Mouse (Mus musculus) gastrocnemius, postnatal 36 days (tissue): ENCODE data around the gene Vav3. TPM values are rescaled to one million over a fixed set of nuclear protein-coding genes. Genes with fewer than 3 reads are reported as not detected.

Experiments used
- DNase-seq, 2 experiments: peaks; one replicate each; pipeline ENCODE4 v3.0.0; 2022
- intact Hi-C: fragments of 180-260 bp; cut with DNase I; formaldehyde crosslinking; loops from one replicate; pipeline ENCODE4 v1.15.1; 2025
- total RNA-seq, 2 experiments: library from RNA; stranded (reverse); gene quantifications; 2 replicates each; pipeline ENCODE4 v1.2.3; 2021

Vav3 gene
- total RNA-seq, 2 experiments from 2014 or later: 1.3 to 1.6 TPM

DNA sequence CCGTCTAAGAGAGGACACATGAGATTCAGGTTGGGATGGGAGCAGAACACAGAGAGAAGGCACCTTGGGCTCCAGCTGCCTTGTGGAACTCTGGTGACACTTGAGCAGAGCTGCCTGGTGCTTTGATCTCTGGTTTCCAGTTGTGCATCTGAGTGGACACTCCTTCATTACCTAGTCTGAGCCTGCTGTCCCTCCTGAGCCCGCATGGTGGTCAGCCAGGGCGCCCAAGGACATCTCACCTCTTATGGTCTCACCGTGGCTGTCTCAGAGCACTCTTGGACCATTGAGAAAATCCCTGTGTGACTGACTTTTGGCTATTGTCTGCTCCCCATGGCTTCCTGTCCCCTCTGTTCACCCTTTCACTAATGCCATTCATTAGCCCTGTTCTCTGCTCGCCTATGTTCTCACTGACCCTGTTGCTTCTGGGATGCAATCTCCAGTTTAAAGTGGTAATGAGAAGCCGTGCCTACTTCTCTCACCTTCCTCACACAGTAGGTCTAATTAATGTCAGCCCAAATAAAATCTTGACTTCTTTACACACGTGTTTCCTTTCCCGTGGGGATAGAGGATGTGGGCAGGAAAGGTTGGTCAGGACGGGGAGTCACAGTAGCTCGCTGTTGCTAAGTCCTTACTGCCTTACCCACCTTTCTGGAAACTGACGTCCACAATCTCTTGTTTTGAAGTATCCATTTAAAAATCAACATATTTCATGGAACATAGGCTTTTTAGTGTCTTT lies 150.3 kb downstream of the Vav3 start:
- intact Hi-C loops: loop anchor here (1.0 kb wide), 1 partner anchor 319 kb away; no protein-coding TSS in a partner anchor
- no peak for DNase-seq

DNA sequence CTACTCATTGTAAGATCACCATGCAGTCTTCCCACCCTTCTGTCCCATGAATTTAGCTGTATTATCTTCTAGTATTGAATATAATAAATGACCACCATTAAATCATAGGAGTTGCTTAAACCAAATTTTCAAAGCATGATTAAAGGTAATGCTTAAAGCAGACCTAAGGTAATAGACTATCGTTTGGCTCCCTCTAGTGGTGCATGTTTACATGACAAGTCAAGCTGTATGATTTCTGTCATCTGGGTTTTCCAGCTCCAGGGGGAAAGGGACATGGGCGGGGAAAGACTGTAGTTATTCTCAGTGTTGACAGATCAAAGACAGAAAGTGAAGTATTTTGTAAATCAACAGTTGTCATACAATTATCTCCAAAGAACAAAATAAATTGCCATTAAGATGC lies 151.1 kb downstream of the Vav3 start:
- intact Hi-C loops: loop anchor here (1.0 kb wide), 1 partner anchor 320 kb away; no protein-coding TSS in a partner anchor
- DNase-seq: peak in 1 of 2 experiments; percentile 42

DNA sequence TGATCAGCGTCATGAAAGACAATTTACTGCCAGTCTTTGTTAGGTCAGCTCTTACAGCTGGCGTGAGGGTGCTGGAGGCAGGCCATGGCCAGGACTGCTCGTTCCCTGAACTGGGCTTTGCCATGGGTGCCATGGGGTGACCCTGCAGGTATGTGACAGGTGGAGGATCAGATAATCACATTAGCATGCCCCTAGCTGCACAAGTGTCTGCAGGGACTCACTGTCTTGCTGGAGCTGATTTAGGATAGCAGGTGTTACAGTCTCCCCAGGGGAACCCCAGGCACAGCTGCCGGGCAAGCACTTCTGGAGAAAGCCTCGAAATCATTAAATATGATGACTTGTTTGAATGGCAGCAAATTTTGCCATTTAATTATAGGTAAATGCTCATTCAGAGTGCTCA lies 156.0 kb downstream of the Vav3 start:
- intact Hi-C loops: no loop called here
- DNase-seq: no peak

DNA sequence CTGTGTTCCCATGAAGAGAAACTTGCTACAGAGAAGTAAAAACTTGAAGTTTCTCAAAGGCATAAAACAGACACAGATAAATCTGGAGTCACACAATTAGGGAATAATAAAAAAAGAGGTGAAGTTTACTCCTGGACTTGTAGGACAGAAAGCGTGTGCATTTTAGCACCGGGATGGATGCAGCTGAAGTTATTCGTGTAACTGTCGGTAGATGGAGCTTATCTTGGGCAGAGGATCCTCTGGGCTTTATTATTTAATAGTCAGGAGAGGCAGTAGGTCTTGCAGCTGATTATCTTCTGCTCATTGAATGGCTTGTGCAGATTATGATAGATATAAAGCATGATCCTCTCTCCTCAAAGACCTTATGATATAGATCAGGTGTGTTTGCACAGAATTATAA lies 156.6 kb downstream of the Vav3 start:
- intact Hi-C loops: no loop called here
- no peak for DNase-seq

DNA sequence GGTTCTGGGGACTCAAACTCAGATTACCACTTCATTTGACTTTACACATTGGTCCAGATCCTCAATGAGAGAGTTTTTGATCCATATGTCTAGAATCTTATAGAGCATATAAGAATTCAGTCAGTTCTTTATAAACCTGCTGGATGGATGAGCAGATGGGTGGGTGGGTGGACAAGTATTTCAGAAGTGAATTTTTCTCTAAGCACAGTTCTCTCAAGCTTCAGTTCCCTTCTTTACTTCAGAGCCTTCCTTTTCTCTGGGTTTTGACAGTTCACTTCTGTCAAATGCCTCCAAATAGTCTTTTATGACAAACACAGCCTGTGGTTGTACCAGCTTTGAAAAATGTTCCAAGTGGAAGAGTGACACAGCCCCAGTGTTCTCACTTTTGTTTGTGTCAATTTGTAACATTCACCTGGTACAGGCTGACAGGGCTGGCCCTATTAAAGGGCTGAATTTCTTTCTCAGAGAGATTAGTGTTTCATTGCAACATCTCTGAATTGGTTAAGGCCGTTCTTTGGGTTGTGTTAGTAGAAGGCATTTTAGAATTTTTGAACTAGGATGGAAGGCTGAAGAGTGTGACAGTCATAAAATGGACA lies 159.5 kb downstream of the Vav3 start:
- intact Hi-C loops: no loop called here
- no peak for DNase-seq

DNA sequence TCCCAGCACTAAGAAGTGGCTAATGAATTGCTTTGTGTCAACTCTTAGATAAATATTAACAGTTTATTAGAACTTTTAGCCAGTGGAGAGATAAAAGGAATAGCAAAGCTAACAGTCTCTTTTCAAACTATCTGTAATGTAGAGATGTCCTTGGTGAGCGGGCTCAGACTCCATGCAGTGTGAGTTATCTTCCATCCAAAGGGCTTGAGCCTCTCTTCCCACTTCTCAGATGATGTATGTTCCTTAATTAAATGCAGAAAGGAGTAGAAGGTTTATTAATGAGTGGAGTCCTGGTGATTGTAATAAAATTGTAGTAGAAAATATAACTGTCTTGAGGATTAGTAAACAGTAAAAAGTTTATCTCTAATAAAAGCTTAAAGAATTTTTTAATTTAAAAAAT lies 169.3 kb downstream of the Vav3 start:
- intact Hi-C loops: no loop called here
- DNase-seq: no peak

DNA sequence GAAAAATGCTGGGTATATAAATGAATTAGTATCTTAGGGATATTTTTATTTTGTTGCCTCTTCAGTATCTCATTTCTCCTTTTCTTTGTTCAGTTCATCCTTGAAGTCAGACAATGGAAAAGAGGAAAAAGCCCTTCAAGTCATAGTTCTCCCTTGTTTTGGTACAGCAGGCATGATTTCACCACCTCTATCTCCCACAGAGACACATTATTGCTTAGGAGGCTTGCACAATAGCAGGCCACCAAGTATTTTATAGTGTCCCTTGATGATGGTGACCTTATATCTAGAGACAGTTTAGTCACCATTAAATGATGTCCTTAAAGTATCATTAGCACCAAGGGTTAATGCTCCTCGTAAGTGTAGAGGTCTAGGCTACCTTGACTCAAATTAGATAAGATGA lies 171.4 kb downstream of the Vav3 start:
- no peak for DNase-seq

DNA sequence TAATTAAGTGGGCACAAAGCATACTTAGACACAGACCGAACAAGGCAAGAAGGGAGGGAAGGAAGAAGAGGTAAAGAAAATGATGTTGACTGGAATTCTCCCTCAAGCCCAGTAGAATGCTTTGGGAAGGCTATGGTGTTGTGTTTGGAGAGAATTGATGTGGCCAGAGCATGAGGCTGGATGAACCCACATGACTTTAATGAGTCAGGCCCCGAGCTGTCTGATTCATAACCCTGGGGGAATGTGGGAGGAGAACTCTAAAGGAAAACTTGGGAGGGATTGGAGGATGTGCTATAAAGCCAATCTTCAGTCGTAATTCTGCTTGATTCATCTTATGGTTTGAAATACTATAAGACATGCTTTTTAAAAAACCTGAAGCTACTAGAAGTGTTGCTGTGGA lies 175.0 kb downstream of the Vav3 start:
- DNase-seq: no peak
- intact Hi-C loops: no loop called here

More for the DNA sequence above, 171.4 kb downstream of the Vav3 start:
- intact Hi-C loops: no loop called here

DNA sequence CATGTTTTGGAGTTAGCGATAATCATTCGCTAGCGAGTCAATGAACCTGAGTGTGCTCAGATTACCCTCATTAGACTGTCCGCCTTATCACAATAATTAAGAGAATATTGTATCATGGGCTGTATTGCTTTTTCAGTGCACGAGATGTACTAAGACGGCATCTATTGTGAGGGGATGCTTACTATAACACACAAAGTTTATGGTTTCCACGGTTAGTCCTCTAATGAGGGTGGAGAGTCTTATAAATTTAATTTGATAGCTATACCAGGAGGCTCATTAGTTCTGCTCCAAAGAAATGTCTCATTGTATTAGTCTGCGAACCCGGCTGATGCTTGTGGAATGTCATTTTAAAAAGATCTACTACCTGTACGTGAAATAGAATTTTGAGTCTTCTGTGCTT lies 175.9 kb downstream of the Vav3 start:
- intact Hi-C loops: no loop called here
- DNase-seq: no peak

DNA sequence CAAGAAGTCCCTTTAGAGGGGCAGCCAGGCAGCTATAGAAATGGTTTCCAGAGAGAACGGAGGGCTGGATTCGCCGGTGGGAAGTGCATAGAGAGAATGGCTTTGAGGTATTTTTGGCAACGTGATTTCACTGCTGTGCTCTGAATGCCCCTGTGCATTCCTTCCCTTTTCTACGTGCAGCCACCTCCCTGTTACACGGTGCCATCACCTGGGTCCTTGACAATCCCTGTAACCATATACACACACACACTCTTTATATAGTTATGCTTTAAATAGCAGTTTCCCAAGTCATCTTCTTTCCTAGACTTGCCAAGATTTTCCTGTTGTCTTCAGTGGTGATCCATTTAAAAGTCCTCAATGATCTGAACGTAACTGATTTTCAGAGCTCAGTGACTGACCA lies 181.7 kb downstream of the Vav3 start:
- DNase-seq: no peak
- intact Hi-C loops: no loop called here

DNA sequence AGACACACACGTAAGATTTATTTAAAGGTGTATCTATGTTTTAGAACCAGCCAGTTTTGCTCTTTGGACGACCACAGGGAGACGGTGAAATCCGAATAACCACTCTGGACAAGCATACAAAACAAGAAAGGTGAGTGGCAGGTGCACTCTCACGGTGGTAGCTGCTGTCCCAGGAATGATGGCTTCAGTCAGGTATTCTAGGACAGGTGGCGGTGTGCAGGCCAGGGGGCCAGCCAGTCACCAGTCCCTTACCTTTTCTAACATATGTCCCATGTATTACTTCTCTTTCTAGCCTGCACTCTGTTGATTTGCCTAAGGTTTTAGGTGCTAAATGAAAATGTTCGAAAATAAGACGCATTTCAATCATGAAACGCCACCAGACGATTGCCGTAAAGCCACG lies 185.4 kb downstream of the Vav3 start:
- intact Hi-C loops: no loop called here

DNA sequence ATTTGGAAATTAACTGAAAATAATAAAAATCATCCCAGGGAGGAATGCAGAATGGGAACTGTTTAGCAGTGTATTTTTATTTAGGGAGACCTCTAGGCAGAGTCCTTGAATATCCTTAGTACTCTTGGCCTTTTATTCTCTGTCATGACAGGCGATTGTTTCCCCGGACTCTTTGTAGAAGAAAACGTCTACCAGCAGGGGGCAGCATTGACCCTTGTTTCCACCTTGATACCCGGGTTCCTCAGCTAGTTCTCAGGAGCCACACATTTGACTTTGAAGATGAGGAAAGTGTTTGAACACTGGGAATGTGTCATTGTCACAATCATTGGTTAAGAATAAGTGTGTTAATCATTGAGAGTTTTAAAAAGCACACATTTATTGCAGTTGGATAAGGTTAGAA lies 185.8 kb downstream of the Vav3 start:
- intact Hi-C loops: no loop called here

More for the DNA sequence above, 185.4 kb downstream of the Vav3 start:
- DNase-seq: no peak

DNA sequence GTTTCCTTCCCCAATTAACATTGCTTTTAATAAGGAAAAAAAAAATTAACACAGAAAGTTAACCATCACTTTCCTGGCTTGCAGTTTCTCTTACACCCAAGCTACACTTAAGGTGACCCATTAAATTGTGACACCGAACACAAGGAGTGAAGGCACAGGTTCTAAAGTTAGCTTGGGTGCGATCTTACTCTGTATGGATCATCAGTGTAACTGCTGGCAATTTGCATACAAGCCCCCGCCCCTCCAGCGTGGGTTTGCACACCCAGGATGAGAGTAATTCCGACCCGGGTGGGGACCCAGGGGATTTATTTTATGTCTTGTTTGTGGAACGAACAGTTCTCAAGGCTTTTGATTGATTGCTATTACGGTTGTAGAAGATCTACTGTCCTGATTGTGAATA lies 186.2 kb downstream of the Vav3 start:
- DNase-seq: no peak
- intact Hi-C loops: no loop called here

More for the DNA sequence above, 185.8 kb downstream of the Vav3 start:
- DNase-seq: peak; percentile 32 to 64

DNA sequence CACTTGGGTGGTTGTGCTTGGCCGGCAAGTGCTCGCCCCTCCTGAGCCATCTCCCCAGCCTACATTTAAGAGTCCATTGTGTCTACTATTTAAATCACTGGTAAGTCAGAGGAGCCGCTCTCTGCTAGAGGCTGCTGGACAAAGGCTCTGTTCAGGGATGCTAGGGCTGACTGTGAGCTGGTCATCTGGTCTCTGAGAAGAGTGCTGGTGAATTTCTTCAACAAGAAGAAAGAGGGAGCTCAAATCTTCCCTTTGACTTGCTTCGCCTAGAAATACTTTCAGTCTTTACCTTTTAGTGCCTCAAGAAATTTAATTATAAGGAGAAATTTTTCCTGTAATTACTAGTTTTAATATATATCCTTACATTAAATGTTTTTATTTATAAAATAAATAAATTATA lies 188.2 kb downstream of the Vav3 start:
- intact Hi-C loops: no loop called here
- no peak for DNase-seq

DNA sequence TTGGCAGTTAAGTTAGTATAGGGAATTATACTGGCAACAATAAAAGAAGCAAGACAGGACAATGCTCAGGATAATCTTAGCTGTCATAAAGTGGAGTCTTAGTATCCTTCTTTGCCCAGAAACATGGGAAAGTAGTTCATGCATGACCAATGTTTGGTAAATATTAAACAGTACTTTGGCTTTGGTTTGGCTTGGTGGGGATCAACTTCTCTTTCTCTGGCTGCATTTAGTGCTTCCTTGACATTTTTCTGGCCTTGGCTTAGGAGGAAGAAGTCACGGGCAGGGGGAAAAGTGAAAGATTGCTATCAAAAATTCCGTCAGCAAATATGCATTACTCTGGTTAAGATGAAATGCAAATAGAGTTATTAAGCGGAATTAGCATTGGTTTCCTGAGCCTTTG lies 197.2 kb downstream of the Vav3 start:
- no peak for DNase-seq
- intact Hi-C loops: no loop called here

DNA sequence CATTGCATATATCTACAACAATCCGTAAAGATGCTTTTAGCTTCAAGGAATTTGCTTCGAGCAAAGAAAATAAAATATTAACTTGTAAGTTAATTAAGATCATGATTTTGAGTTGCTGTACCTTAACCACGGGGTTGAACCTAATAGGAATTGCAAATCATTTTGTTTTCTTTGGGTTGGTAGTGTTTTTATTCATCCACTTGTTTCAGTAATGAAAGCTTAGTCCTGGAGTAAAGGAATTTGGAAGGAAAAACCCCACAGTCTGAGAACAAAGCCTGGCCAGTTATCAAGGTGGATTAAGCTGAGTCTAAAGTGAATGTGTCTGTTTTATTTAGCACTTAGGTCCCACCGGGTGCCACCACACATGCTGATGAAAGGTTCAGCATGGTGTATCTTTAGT lies 199.6 kb downstream of the Vav3 start:
- DNase-seq: no peak
- intact Hi-C loops: no loop called here

DNA sequence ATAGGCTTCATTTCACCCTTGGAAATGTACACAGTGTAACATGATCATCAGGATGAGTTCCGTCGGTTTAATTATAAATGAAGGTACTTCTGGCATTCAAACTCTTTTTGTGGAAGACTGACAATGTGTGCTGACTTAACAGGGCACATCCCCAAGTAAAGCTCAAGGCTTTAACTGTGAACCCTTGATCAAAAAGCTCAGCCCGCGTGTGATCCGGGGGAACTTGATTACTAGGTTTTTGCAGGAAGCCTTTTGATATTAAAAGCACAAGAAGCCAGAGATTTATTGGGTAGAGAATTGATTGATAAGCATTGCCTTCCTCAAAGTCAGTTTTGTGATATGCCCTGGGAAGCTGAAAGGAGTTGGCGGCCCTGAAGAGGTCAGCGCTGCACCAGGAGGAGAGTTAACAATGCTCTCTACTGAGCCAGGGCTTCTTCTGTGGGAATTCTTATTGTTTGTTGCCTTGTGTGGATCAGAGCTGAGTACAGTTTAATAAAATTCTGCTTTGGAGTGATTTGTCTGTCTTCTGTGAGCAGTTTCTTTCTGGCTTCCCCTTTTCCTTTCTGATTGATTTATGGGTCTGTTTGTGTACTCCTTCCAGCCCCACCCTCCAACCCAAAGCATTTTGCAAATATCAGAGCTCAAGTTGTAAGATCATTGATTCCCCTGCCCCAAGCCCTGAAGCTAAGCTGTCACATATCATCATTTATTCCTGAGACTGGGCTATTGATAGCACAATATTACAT lies 204.2 kb downstream of the Vav3 start:
- intact Hi-C loops: no loop called here
- DNase-seq: no peak

DNA sequence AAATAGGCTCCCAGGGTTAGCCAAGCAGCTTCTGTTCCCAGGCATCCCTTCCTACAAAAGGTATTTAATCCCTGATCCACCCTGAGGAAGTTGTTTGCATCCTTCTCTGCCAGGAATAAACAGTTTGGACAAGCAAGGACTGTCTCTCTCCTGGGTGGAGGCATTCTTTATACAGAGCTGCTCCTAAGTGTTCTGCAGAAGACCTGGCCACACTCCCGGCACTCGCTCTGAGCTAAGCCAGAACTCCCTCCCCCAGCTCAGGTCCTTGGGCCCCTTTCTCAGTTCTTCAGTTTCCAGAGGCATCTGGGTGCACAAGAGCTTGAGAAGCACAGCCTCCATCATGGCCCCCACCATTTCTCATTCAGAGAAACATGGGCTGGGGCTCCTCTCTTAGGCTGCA lies 216.9 kb downstream of the Vav3 start:
- no peak for DNase-seq
- intact Hi-C loops: no loop called here

DNA sequence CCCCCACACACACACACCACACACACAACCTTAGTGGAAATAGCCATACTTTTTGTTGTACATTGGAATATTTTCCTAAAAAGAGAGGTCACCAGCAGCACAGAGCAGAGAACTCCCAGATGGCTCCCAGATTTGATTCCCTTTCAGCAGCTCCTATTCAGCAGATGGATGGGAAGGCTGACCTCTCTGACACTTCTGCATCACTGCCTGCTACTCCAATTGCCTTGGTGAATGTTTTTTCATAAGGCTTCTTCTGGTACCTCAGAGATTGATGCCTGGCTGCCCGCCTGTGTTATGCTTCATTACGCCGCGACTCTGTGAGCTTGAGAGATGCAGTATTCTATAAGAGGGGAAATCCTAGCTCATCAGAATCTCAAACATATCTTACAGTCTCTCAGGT lies 220.8 kb downstream of the Vav3 start:
- no peak for DNase-seq
- intact Hi-C loops: no loop called here

DNA sequence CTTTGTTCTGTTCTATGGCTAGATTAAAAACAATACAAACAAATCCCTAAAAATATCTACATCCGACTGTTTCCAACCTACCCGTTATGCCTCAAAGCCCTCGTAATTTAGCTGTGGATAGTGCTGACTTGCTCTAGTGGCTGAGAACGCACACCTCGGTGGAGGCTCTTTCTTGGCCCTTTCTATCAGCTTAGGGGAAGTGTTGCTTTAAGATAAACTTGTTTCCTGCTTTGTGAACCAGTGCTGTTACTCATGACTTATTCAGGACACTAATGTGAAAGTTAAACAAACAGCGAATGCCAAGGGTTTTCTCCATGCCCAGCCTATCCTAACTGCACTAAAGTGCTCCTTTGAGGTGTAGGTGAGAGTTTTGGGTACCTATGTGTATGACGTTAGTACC lies 221.3 kb downstream of the Vav3 start:
- intact Hi-C loops: no loop called here
- no peak for DNase-seq

DNA sequence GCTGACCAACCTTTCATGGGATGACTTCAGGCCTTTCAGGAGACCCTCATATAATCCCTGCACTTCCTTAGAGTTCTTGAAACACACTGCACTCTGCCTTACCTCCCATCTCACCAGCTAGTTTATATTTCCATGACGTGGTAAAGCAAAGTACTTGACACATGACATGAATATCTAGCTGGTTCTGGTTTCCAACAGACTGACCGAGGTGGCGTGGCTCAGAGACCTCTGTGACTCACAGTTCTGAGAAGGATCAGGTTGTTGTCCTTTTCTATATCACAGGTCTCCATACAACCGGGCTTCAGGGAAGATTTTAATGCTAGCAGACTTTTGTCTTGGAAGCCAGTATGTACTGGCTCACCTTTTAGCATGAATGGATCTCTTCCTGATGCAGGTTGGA lies 221.8 kb downstream of the Vav3 start:
- no peak for DNase-seq
- intact Hi-C loops: no loop called here

DNA sequence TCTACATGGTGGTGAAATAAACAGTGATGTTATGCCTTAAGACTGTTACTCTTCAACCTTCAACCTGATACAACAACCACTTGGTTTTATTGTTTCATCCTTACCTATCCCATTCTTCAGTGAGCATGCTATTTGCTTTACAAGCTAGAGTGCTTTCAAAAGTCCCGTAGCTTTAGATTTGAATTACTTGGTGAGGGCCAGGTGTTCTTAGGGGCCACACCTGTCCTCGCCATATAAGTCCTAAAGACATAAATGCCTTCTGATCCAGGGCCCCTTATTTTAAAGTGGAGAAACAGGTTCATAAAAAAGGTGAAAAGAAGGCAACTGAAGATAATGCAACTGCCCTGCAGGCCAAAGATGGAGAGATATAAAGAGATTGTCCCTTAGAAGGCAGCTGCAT lies 224.0 kb downstream of the Vav3 start:
- DNase-seq: no peak
- intact Hi-C loops: no loop called here
